Mouse (Mus musculus) layer of hippocampus, postnatal 14 days (tissue): ENCODE data around the gene Ttc24. TPM values are rescaled to one million over a fixed set of nuclear protein-coding genes. Genes with fewer than 3 reads are reported as not detected.

Experiments
- DNase-seq, 2 experiments: peaks; one replicate each; pipeline ENCODE4 v3.0.0; 2021 to 2022; ENCODE audit warnings: low spot score in 2 of 2, mixed read lengths in 1 of 2
- total RNA-seq, 2 experiments: library from RNA; stranded (reverse); gene quantifications; 2 replicates each; pipeline ENCODE4 v1.2.3; 2021

Gene Ttc24
- total RNA-seq, 2 experiments from 2014 or later, result not detected

DNA sequence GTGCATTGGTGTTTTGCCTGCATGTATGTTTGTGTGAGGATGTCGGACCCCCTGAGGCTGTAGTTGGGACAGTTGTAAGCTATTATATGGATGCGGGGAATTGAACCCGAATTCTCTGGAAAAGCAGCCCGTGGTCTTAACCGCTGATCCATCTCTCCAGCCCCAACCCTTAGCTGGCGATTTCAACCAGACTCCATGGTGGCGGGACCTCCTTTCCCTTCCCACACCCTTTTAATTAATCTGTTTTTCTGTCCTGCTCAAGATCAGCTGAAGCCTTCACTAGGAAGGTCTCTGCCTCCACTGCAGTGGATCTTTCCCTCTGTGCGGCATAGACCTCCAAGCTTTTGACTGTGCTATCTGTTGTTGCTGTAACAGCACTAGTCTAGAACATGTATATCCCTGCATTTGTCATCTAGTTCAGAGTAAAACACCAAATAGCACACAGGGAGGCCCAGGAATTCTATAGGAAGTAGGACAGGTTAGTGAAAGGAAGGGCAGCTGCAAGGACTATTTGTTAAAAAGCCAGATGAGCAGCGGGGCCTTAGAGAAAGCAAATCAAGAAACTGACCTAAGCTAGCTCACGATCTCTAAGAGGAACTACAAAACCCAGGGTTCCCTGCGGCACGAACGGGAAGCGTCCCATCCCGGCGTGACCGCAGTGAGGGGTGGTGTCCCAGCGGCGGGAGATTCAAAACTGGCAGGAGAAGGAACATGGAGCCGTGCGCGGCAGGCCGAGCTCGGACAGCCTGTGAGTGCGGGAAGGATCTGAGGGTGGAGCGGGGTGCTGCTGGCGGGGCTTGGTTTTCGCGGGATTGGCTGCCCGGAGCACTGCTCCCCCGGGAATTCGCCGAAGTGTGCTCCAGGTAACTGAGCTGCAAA is 3.5 kb upstream of the Ttc24 start, which contains the start of gene Iqgap3:
Gene Iqgap3, plus strand, starts transcription at position 627 of the 879 bp plus-strand sequence.
- DNase-seq, result peak; percentile 81 to 91

DNA sequence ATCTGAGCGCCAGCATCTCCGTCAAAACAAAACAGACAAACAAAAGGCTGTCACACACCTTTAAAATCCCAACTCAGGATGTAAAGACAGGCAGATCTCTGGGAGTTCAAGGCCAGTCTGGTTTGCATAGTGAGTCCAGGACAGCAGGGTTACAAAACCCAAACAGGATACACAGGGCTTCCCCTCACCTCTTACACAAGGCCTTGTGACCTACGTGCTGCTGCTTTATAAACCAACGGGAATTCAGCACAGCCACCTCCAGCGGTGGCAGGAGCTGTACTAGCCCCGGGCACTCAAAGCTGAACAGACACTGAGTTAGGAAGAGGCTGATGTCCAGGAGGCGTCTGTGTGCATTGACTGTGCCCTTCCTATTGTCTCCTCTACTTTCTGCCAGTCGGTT is 663 bp downstream of the Ttc24 start:
- no peak for DNase-seq

DNA sequence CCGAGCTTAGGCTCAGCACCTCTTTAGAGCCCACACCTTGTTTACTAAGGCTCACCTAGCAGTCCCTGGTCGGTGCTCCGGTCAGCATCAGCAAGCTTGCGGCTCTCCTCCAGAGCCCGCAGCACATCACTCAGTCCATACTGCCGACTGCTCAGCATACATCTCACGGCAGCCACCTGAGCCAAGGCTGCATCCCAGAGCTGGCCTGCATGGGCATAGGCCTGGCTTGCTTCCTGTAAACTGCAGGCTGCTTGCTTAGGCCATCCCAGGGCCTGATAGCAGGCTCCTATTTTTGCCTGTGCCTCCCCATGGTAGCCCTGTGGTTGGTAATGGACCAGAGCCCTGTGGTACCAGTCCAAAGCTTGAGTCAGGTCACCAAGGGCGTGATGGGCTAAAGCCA is 3.3 kb downstream of the Ttc24 start:
- DNase-seq, result no peak

DNA sequence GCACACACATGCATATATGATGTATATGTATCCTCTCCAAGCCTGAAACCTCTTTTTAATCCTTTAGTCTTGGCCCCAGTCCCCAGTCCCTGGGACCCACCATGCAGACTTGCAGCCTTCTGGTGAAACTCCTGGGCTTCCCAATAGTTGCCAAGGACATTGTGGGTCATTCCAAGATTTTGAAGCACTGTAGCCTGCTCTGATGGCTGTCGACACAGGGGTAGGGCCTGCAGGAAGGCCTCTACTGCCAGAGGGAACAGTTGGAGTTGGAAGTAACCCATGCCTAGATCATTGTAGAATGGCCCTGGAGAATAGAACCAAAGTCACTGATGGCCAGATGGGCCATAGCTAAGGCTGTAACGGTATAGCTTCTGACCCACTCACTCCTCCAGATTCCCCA is 3.8 kb downstream of the Ttc24 start:
- peak in 1 of 2 experiments; percentile 24 for DNase-seq

DNA sequence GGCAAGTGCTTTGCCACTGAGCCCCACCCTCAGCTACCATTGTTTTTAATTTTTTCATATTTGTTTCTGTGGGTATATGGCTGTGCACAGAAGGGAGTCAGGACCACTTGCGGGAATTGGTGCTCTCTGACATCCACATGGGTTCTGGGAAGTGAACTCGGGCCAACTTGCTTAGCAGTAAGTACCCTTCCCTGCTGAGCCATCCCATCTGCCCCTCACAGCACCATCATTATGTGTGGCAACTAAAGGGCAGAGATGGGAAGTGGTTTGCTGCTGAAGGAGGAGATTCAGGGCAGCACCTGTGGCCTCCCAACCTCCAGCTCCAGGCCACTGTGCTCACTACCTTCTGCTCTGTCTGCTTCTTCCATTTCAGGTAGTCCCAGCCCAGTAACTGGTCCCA is 4.5 kb downstream of the Ttc24 start:
- DNase-seq, result no peak

DNA sequence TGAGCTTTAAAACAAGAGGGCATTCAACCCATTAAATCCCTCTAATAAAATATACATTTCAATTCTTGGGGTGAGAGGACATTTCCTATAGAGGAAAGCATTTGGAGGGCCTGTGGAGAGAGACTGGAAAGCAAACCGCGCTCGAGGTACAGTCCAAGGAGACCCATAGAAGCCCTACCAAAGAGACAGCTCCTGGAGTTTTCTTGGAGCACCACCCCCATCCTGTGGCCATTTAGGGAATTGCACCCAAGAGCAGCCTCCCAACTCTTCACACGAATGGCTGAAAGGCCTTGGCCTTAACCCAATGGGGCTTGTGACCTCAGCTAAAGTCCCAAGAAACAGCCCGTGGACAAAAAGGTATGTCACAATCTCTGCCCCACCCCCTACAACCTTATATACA is 6.3 kb downstream of the Ttc24 start:
- DNase-seq, result peak; percentile 87 to 91

DNA sequence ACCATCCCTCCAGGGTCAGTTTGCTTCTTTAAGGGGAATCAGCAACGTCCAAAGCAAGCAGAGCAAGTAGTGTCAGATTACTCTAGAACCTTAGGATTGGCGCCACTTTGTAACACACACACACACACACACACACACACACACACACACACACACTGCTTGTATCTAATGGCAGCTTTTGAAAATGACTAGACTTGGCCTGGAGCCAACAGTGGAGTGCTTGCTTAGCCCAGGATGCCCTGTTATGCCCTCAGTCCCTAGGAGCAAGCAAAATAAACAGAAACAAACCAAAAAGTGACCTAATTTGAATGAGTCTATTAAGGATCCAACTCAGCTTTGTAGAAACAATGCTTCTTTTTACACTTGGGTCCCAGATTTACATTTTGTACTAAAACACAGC is 9.7 kb downstream of the Ttc24 start:
- no peak for DNase-seq

DNA sequence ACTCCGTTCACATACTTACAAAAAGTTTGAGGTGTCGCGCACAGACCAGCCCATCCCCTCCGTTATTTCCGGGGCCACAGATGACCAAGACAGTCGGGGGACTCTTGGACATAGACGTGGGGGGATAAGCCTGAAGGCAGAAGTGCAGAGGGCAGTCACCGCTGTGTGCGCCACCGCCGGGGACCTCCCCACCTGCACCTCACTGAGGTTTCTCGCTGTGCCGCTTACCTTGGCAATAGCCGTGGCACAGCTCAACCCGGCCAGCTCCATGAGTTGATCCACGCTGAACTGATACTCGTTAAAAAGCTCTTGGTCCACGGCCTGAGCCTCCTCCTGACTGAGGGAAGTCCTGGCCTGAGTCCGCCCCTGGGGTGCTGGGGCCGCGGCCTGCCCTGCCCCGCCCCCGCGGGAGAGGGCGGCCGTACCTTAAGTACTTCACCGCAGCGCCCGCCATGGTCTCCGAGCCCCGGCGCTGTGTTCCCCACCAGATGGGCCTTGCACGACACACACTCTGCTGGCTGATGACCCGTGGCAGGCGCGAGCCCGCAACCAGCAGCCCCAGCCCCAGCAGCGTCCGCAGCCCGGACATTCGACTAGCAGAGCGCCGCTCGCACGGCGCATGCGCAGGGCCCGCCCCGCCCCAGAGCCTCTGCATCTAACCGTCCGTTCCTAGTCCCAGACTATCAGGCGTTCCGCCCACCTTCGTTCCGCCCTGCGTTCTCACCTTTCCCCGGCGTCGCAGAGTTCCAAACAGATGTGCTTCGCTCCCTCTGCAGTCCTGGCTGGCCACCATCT is 20.0 kb downstream of the Ttc24 start, which contains the start of gene Naxe:
Gene Naxe, minus strand, starts transcription at position 594 of the 795 bp plus-strand sequence.
- peak; percentile 77 to 83 for DNase-seq

DNA sequence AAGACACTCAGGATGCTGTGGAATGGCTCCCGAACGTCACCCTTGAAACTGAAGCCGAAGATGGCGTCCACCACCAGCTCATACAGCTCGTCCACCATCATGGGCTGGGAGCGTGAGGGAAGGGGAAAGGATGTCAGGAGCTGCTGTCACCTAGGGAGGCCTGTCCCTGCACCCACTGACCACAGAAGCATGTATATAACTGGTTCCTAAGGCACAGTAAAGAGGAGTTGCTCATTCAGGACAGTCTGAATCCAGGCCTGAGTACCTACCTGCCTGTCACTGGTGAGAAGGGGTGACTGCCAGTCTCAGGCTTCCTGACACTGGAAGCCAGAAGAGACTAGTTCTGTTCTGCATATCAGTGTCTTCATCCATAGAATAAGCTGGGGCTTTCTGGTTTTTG is 21.1 kb downstream of the Ttc24 start:
- no peak for DNase-seq

DNA sequence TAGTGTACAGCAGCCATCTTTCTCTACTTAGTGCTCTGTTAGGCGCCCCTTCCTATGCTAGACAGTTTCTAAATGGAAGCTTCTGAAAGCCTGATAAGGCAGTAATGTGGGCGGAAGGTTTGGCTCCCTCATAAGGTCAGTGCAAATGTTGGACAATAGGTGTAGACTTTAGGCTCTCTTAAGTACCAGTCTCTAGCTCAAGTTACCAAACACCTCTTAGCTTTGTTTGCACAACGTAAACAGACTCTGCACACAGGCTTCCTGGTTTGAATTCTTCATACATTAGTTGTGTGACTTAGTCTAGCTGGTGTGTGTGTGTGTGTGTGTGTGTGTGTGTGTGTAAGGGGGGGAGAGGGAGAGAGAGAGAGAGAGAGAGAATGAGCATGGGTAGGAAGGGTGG is 28.6 kb downstream of the Ttc24 start:
- DNase-seq, result no peak

DNA sequence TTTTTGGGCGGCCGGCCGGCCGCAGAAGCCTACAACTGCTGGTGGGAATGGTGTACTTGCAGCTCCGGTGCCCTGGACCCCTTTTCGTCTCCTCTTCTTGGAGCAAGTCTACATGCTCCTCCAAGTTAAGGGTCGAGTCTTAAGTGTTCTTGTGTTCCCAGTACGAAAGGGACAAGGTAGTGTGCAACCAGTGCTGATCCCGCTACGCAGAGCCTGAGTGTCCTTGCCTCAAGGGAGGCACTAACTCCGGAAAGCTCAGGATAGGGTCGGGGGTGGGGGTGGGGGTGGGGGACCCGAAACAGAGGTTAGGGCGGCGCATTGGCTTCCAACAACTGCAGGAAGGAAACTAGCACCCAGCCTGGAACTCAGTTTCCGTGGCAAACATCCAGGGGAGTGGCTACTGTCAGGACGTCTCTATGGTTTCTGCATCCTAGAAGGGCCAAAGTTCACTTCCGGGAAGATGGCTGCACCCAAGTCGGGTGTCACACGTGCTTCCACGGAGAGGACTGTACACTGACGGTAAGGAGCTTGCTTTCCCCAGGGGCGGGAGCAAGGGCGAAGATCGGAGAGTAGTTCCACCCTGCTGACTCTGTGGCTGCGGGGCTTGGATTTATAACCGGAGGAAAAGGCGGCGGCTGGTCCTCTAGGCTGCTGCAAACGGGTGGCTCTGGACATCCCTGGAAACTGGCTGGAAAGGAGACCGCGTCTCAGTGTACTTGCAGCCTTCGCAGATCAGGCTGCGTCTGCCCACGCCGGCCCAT is 35.3 kb downstream of the Ttc24 start, which contains the start of gene Gpatch4:
Gene Gpatch4, plus strand, starts transcription at position 448 of the 761 bp plus-strand sequence.
- DNase-seq, result peak; percentile 81 to 96

DNA sequence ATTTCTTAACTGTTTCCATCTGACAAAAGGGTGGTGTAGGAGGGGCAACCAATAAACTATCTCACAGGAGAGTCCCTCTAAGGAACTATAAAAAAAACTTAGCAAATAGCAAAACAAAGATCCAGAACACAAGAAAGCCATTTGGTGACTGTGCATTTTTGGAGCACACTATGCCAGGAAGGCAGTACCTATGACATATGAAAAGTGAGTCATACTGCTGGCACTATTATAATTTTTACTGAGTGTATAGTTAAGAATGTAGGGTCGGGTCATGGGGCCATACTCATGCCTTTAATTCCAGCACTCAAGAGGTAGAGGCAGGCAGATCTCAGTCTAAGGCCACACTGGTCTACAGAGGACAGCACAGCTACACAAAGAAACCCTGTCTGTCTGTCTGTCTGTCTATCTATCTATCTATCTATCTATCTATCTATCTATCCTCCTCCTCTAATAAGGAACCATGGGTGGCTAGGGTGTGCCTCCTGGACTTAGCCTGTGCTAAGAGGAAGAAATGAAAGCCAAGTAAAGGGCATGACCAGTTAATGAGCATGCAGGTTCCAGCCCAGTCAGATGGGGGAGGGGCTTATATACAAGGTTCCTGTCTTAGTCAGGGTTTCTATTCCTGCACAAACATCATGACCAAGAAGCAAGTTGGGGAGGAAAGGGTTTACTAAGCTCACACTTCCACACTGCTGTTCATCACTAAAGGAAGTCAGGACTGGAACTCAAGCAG is 42.4 kb downstream of the Ttc24 start:
- DNase-seq, result no peak

DNA sequence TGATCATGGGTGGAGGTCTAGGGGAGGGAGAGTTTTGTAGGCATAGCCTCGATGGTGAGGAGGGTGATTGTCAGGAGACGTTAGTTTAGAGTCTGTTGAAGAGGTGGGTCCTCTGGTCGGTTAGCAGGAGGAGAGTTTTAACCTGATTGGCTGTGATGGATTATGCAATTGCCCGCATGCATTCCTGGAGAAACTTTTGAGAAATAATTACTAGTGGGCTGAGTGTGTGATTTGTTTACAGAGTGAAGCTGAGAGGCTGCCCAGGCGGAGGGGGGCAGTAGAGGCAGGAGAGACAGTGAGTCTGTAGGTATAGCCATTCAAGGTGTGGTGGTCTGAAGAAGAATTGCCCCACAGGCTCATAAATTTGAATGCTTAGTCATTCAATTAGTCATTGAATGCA is 44.6 kb downstream of the Ttc24 start:
- DNase-seq, result no peak

DNA sequence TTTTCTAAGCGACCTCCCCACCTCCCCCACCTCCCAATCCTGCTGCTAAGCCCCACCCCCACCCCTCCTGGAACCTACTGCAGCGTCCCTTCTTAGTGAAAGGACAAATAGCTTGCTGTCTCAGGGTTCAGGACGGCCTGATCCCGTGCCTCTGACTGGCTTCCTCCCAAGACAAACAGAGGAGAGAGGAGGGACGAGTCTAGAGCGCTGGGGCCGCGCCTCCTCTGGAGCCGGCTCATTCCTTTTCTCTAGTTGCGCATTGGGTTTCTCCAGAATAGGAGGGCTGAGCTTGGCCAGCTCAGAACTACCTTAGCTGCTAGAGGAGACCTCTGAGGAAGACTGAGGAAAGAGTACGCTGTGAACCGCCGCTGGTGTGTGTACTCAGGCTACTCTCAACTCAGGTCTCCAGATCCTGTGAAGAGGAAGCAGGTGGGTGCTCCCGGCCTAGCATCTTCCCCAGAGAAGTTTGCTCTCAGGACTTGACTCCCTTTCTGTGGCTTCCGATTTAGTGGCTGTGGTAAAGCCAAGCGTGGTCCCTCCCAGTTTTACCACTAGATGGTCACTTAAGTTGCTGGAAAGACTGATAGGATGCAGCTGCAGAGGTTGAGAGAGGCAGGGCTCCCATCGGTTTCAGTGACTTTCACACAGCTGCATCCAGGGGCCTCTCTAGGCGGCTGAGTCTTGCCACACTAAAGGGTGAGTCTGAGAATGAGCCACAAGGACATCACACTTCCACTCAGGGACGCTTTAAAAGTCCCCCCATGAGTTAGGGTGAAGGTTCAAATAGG is 47.3 kb downstream of the Ttc24 start:
- peak in 1 of 2 experiments; percentile 52 for DNase-seq

DNA sequence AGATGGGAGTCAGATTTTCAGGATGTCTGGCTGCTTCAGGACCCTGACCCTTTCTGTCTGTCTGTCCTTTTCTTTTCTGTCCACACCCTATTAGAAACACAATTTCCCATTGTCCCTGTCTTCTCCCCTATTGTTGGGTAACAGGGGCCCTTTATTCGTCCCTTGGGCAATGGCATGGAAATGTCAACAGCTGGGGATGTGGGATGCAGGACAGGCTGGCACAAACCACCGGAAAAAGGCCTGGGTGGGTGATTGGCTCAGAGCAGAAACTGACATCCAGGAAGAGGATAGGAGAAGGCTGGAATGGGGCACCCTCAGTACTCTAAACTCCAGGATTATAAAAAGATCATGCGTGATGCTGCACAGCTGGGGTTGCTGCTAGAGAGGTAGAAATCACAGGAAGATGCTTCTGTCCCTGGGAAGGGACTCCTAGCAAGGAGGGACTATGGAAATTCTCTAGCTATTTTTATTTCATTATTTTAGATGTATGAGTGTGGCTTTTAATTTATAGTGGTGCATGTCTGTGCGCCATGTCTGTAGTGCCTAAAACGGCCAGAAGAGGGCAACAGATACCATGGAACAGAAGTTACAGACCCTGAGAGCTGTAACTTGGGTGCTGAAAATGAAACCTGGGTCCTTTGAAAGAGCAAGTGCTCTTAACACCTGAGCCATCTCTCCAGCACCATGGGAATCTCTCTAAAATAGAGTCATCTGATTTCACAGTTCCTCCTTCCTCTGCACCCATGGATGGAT is 50.5 kb downstream of the Ttc24 start, which contains the start of gene Hapln2:
Gene Hapln2, minus strand, starts transcription at position 150 of the 753 bp plus-strand sequence.
- no peak for DNase-seq

DNA sequence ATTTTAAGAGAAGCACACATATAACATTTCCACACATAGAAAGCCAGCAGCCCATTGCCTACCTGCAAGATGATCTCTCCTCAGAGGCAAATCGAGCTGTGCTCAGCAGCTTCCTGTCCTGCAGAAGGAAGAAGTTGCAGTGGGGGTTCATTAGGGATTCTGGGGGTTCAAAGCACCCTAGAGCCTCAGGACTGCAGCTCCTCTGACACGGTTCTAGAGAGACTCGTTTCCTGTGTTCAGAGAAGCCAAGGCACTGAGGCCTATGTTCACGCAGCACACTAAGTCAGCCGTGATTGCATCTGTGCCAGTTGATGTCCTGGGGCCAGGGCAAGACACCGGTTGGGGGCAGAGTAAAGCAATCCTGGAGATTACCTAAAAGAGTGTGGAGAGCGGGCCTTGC is 51.3 kb downstream of the Ttc24 start:
- DNase-seq, result no peak

DNA sequence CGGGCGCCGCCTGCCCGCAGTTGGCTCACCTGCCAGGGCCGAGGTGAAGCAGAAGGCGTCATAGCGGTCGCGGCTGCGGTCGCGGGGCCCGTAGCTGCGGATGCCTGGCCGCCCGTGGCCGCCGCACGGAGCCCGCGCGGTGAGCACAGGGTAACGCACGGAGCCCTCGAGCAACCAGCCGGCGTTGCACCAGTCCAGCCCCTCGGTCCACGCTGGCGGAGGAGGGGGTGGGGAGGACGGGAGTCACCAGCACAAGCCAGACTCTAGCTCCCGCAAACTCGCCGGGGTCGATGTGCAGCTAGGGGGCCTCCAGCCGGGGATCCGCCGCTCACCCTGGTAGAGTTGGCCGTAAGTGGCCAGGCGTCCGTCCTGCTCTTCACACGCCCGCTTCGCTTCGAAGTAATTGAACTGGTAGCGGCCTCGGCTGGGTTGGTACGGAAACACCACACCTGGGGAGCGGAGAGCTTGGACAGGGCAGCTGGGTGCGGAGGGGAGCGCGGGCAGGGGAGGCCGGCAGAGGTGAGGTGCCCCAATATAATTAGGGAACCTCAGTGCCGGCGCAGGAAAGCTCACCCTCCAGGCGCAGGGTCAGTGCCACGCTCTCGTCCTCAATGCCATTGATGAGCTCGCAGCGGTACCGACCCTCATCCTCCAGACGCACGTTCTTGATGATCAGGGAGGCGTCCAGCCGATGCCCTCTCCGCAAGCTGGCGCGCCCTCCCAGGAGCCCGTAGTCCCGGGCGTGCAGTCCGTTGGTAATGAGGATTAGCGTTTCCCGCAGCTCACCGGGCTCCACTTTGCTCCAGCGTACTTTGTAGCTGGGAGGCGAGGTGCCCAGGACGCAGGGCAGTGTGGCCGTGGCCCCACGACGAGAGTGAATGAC is 54.7 kb downstream of the Ttc24 start:
- peak in 1 of 2 experiments; percentile 8 for DNase-seq
